Mouse (Mus musculus) CH12.LX (cell line): ENCODE data around the gene Tcp11l2. TPM values are rescaled to one million over a fixed set of nuclear protein-coding genes. Genes with fewer than 3 reads are reported as not detected.

ENCODE experiments used
- DNase-seq: peaks from one replicate; pipeline ENCODE4 v3.0.0-alpha.2; 2013; ENCODE audit errors: extremely low read depth
- H3K27ac ChIP-seq: 2 replicates; pipeline ENCODE4 v1.5.1; 2012; ENCODE audit warnings: low read depth, mild to moderate bottlenecking, control low read depth, moderate library complexity; ENCODE audit not compliant: insufficient read depth
- H3K27me3 ChIP-seq: replicated peaks from 2 replicates; pipeline ENCODE3; 2012; ENCODE audit warnings: inconsistent platforms
- H3K36me3 ChIP-seq, 2 experiments: replicated peaks in 1 of 2; 2 replicates each; pipeline versions ENCODE3 to v1.6.1; 2012; ENCODE audit warnings: inconsistent platforms in 1 of 2, low read length in 1 of 2, mild to moderate bottlenecking in 1 of 2, mixed read lengths in 1 of 2, moderate library complexity in 1 of 2; ENCODE audit not compliant: control insufficient read depth in 1 of 2, insufficient read depth in 1 of 2
- H3K4me1 ChIP-seq, 2 experiments: 2 replicates each; pipeline ENCODE4 v1.6.1; 2012; ENCODE audit warnings: inconsistent platforms in 1 of 2, moderate library complexity in 1 of 2; ENCODE audit not compliant: insufficient read depth in 2 of 2, control insufficient read depth in 1 of 2
- H3K4me2 ChIP-seq: 2 replicates; pipeline ENCODE4 v1.6.1; 2012; ENCODE audit warnings: low read depth, mild to moderate bottlenecking, control low read depth; ENCODE audit not compliant: poor library complexity, insufficient read depth, severe bottlenecking
- H3K4me3 ChIP-seq, 3 experiments: fragments of 150-350 bp in 1 of 3; sonication (generic) in 1 of 3; replicated peaks in 1 of 3; 2 replicates each; pipeline versions ENCODE3 to v1.5.1; 2011 to 2012; ENCODE audit warnings: low read depth in 2 of 3, low read length in 2 of 3, mild to moderate bottlenecking in 2 of 3, moderate library complexity in 2 of 3, control low read depth in 1 of 3, improper control_type of control experiment in 1 of 3, inconsistent platforms in 1 of 3, mixed read lengths in 1 of 3; ENCODE audit not compliant: poor library complexity in 1 of 3
- H3K79me2 ChIP-seq: replicated peaks from 2 replicates; pipeline ENCODE4 v1.6.1; 2012; ENCODE audit warnings: mild to moderate bottlenecking, moderate library complexity; ENCODE audit not compliant: control insufficient read depth, poor library complexity, insufficient read depth, severe bottlenecking; ENCODE audit errors: extremely low read depth
- H3K9ac ChIP-seq: 2 replicates; pipeline ENCODE4 v1.6.1; 2012; ENCODE audit warnings: low read depth, mild to moderate bottlenecking, control low read depth, moderate library complexity; ENCODE audit not compliant: insufficient read depth
- H3K9me3 ChIP-seq: replicated peaks from 2 replicates; pipeline ENCODE3; 2012; ENCODE audit warnings: low read length, inconsistent platforms, mixed read lengths
- CHD1 ChIP-seq: IDR thresholded peaks from 2 replicates; pipeline ENCODE4 v1.6.1; 2012; ENCODE audit warnings: low read depth, low read length, improper control_type of control experiment, inconsistent platforms
- CTCF ChIP-seq, 2 experiments: IDR thresholded peaks in 1 of 2; conservative IDR thresholded peaks in 1 of 2; 2 replicates each; pipeline ENCODE4 v1.5.1; 2011 to 2012; ENCODE audit warnings: low read depth in 2 of 2, low read length in 2 of 2, improper control_type of control experiment in 1 of 2, inconsistent platforms in 1 of 2, mild to moderate bottlenecking in 1 of 2, moderate library complexity in 1 of 2
- E2F4 ChIP-seq: IDR thresholded peaks from 2 replicates; pipeline ENCODE4 v1.6.1; 2011; ENCODE audit warnings: low read depth, low read length, improper control_type of control experiment; ENCODE audit not compliant: insufficient replicate concordance
- ELF1 ChIP-seq: IDR thresholded peaks from 2 replicates; pipeline ENCODE4 v1.6.1; 2014; ENCODE audit warnings: low read depth, mild to moderate bottlenecking, inconsistent platforms, low read length, improper control_type of control experiment
- ETS1 ChIP-seq: conservative IDR thresholded peaks from 2 replicates; pipeline ENCODE4 v1.6.1; 2012; ENCODE audit warnings: low read depth, mild to moderate bottlenecking, inconsistent platforms, low read length, improper control_type of control experiment, moderate library complexity
- GABPA ChIP-seq: IDR thresholded peaks from 2 replicates; pipeline ENCODE4 v1.6.1; 2012; ENCODE audit warnings: low read depth, low read length, improper control_type of control experiment, inconsistent platforms; ENCODE audit not compliant: insufficient replicate concordance
- IRF4 ChIP-seq: IDR thresholded peaks from 2 replicates; pipeline ENCODE4 v1.6.1; 2014; ENCODE audit warnings: low read depth, mild to moderate bottlenecking, inconsistent platforms, low read length, improper control_type of control experiment
- JUN ChIP-seq: IDR thresholded peaks from 2 replicates; pipeline ENCODE4 v1.6.1; 2011; ENCODE audit warnings: low read depth, mild to moderate bottlenecking, low read length, improper control_type of control experiment, moderate library complexity; ENCODE audit not compliant: insufficient read depth
- JUND ChIP-seq: conservative IDR thresholded peaks from 2 replicates; pipeline ENCODE4 v1.6.1; 2011; ENCODE audit warnings: low read depth, low read length, improper control_type of control experiment
- MAX ChIP-seq: IDR thresholded peaks from 2 replicates; pipeline ENCODE4 v1.6.1; 2011; ENCODE audit warnings: low read length, improper control_type of control experiment
- MAZ ChIP-seq: IDR thresholded peaks from 2 replicates; pipeline ENCODE4 v1.6.1; 2012; ENCODE audit warnings: low read depth, mild to moderate bottlenecking, inconsistent platforms, low read length, improper control_type of control experiment, moderate library complexity
- MXI1 ChIP-seq: IDR thresholded peaks from 2 replicates; pipeline ENCODE4 v1.6.1; 2011; ENCODE audit warnings: mild to moderate bottlenecking, low read depth, low read length, improper control_type of control experiment
- MYC ChIP-seq: IDR thresholded peaks from 2 replicates; pipeline ENCODE4 v1.6.1; 2011; ENCODE audit warnings: low read depth, mild to moderate bottlenecking, improper control_type of control experiment, low read length
- NELFE ChIP-seq: IDR thresholded peaks from 2 replicates; pipeline ENCODE4 v1.6.1; 2011; ENCODE audit warnings: low read depth, low read length, improper control_type of control experiment
- PAX5 ChIP-seq: IDR thresholded peaks from 2 replicates; pipeline ENCODE4 v1.6.1; 2012; ENCODE audit warnings: low read length, inconsistent platforms, mixed read lengths
- POLR2AphosphoS2 ChIP-seq: IDR thresholded peaks from 2 replicates; pipeline ENCODE4 v1.6.1; 2011; ENCODE audit warnings: low read depth, low read length, improper control_type of control experiment
- RAD21 ChIP-seq: IDR thresholded peaks from 2 replicates; pipeline ENCODE4 v1.6.1; 2011; ENCODE audit warnings: low read depth, mild to moderate bottlenecking, low read length, improper control_type of control experiment, moderate library complexity
- RCOR1 ChIP-seq: conservative IDR thresholded peaks from 2 replicates; pipeline ENCODE4 v1.6.1; 2012; ENCODE audit warnings: low read depth, mild to moderate bottlenecking, inconsistent platforms, low read length, improper control_type of control experiment
- SMC3 ChIP-seq: IDR thresholded peaks from 2 replicates; pipeline ENCODE4 v1.6.1; 2011; ENCODE audit warnings: low read depth, low read length, improper control_type of control experiment
- TBP ChIP-seq: conservative IDR thresholded peaks from 2 replicates; pipeline ENCODE4 v1.6.1; 2011; ENCODE audit warnings: low read depth, low read length, improper control_type of control experiment
- TCF12 ChIP-seq: IDR thresholded peaks from 2 replicates; pipeline ENCODE4 v1.6.1; 2014; ENCODE audit warnings: low read depth, mild to moderate bottlenecking, inconsistent platforms, low read length, improper control_type of control experiment
- ZC3H11A ChIP-seq: IDR thresholded peaks from 2 replicates; pipeline ENCODE4 v1.6.1; 2012; ENCODE audit warnings: low read depth, mild to moderate bottlenecking, inconsistent platforms, low read length, improper control_type of control experiment
- ZKSCAN1 ChIP-seq: IDR thresholded peaks from 2 replicates; pipeline ENCODE4 v1.6.1; 2012; ENCODE audit warnings: low read depth, inconsistent platforms, low read length, improper control_type of control experiment, borderline replicate concordance
- ZMIZ1 ChIP-seq: IDR thresholded peaks from 2 replicates; pipeline ENCODE4 v1.6.1; 2012; ENCODE audit warnings: low read depth, mild to moderate bottlenecking, inconsistent platforms, low read length, improper control_type of control experiment
- ZNF384 ChIP-seq: IDR thresholded peaks from 2 replicates; pipeline ENCODE4 v1.6.1; 2012; ENCODE audit warnings: low read depth, low read length, improper control_type of control experiment, inconsistent platforms
- dilution Hi-C: fragments of 300-500 bp; cut with MboI; formaldehyde crosslinking; loops from 2 replicates; pipeline ENCODE4 v1.14.3; 2020; ENCODE audit warnings: low sequenced_read_pairs; ENCODE audit not compliant: extremely low pct_unique_long_range_greater_than_20kb, extremely low pct_ligation_motif_present
- in situ Hi-C: fragments of 300-500 bp; cut with MboI; formaldehyde crosslinking; loops from 3 replicates; pipeline ENCODE4 v1.14.3; 2019; ENCODE audit warnings: low sequenced_read_pairs, low pct_ligation_motif_present, low pct_unique_long_range_greater_than_20kb, mixed read lengths
- polyA plus RNA-seq: library from polyadenylated mRNA; unstranded; fragments of >175 nt; gene quantifications from 2 replicates; pipeline ENCODE4 v1.2.1, GENCODE M21; 2012; ENCODE audit warnings: low read depth; ENCODE audit not compliant: insufficient read length
- total RNA-seq, 2 experiments: library from RNA; depleted of rRNA; stranded (reverse); fragments of 300-350 nt in 1 of 2; fragments of >200 nt in 1 of 2; gene quantifications; 2 replicates each; pipeline ENCODE4 v1.2.3; 2012 to 2014

The Tcp11l2 gene
- total and polyA plus RNA-seq, 3 experiments = 2.6 to 6.0 (median 2.9) TPM

DNA sequence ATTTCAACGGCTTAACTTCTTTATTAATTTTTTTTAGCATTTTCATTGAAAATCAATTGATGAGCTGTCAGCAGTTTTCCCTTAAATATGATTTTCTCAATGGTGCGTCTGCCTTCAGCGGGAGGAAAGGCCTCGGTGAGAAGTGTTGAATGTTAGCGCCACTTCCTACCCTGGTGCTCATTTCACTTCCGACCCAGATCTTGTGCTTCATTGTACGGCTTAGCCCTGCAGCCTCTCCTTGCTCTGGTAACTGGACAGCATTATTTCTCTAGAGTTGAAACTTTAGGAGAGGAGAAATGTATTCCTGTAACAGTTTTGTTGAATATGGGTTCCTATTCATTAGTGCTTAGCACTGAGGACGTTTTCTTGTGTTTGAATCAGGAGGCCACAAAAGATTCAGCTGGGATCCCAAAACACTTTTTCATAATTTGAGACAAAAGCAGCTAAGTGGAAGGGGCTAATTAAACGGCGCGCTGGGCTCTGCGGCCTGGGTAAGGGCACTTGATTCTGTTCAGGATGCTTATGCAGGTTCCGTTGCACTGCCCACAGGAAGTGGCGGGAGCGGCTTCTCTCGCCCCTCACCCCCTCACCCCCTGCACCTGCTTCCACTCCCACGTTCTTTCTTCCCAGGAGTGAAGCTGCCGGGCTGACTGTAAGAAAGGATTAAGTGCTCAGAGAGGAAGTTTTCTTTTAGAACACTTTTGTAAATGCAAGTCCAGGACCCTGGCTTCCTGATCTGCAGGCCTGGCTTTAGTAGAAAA lies 81.8 kb downstream of the Tcp11l2 start:
- dilution Hi-C loops = no loop called here
- H3K79me2 ChIP-seq = no peaks in the 10 kb centered on the region
- H3K9me3 ChIP-seq = no peaks in the 10 kb centered on the region
- no peak overlapping the region for H3K4me3 ChIP-seq
- TF ChIP-seq CHD1 (no peak), ZNF384 (no peak), POLR2AphosphoS2 (no peak), ZMIZ1 (no peak), ZKSCAN1 (no peak), E2F4 (no peak), GABPA (no peak), SMC3 (no peak), ETS1 (no peak), JUN (no peak), PAX5 (no peak), TBP (no peak), IRF4 (no peak), NELFE (no peak), ZC3H11A (no peak), RCOR1 (no peak), RAD21 (no peak), MAX (no peak), MXI1 (no peak)
- H3K27me3 ChIP-seq = no peaks in the 10 kb centered on the region
- H3K9ac ChIP-seq = no peak overlapping the region
- no peaks in the 10 kb centered on the region for H3K4me1 ChIP-seq
- no peak overlapping the region for H3K4me2 ChIP-seq
- DNase-seq = no peak
- no peak overlapping the region for H3K27ac ChIP-seq
- in situ Hi-C loops = no loop called here
- H3K36me3 ChIP-seq = peaks cover 11 to 75% of the 10 kb centered on the region in 2 experiments

DNA sequence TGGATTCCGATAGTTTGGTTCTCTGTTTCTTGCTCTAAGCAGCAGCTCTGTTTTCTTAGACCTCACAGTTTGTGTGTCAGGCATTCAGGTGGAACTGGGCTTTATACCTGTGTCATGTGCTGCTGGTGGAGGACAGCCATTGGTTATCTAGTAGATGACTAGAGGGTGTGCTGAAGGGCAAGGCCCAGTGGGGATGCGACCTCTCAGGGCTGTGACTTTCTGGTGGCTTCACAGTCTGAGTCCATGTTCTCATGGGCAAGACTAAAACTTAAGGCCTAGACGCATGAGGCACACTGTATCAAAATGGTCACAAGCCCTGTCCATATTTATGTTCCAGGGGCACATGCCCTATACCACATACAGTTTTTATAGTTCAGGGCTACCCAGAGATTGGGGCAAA lies 82.9 kb downstream of the Tcp11l2 start:
- Histone ChIP-seq H3K9me3 (no peaks in the 10 kb centered on the region), H3K9ac (no peak overlapping the region), H3K36me3 (peaks cover 11 to 75% of the 10 kb centered on the region in 2 experiments), H3K4me3 (no peak overlapping the region), H3K79me2 (no peaks in the 10 kb centered on the region), H3K27ac (no peak overlapping the region), H3K27me3 (no peaks in the 10 kb centered on the region), H3K4me1 (no peaks in the 10 kb centered on the region), H3K4me2 (no peak overlapping the region)
- dilution Hi-C loops = no loop called here
- in situ Hi-C loops = no loop called here
- DNase-seq = no peak
- TF ChIP-seq GABPA = no peak
- no peak for TF ChIP-seq MYC
- TF ChIP-seq CTCF (conservative IDR thresholded peaks at IDR 0.05 in 1 of 2, IDR thresholded peaks at IDR 0.05 in 1 of 2; ENCODE audit: low read depth in 2 of 2, low read length in 2 of 2) = no peak
- TF ChIP-seq TCF12 = no peak
- no peak for TF ChIP-seq MAZ
- TF ChIP-seq JUND = no peak
- no peak for TF ChIP-seq CHD1
- no peak for TF ChIP-seq ELF1
- no peak for TF ChIP-seq E2F4
